Mouse (Mus musculus) bone marrow macrophage, adult 2 months (primary cell): ENCODE data around the gene Cbr2.

Source experiments
- CTCF ChIP-seq: IDR thresholded peaks from 2 replicates; pipeline ENCODE4 v1.5.1; 2012; ENCODE audit warnings: low read depth, mild to moderate bottlenecking, low read length, moderate library complexity
- POLR2A ChIP-seq: IDR thresholded peaks from 2 replicates; pipeline ENCODE4 v1.6.1; 2012; ENCODE audit warnings: mild to moderate bottlenecking, low read depth, low read length, borderline replicate concordance

GRCm38 (mm10) chr11:120679909-120680308, 52.0 kb downstream of the Cbr2 start:
- no peak for TF ChIP-seq POLR2A
- TF ChIP-seq CTCF = no peak
